Mouse (Mus musculus) CH12F3 (cell line): ENCODE data around the gene Fgf15.

Experiments
- in situ Hi-C: fragments of 300-500 bp; cut with MboI; formaldehyde crosslinking; loops from 2 replicates; pipeline ENCODE4 v1.14.3; 2020; ENCODE audit warnings: low sequenced_read_pairs

The Fgf15 gene

GRCm38 (mm10) chr7:144888564-144889299 lies 7.6 kb upstream of the Fgf15 start:
- in situ Hi-C loops, result no loop called here

GRCm38 (mm10) chr7:144890661-144891060 lies 5.7 kb upstream of the Fgf15 start:
- in situ Hi-C loops, result loop anchor here (10.0 kb wide), 1 partner anchor 86 kb away; no protein-coding TSS in a partner anchor

GRCm38 (mm10) chr7:144891863-144892262 lies 4.5 kb upstream of the Fgf15 start:
- in situ Hi-C loops, result loop anchor here (10.0 kb wide), 1 partner anchor 87 kb away; no protein-coding TSS in a partner anchor

- in situ Hi-C loops, result loop anchor here (10.0 kb wide), 1 partner anchor 88 kb away; no protein-coding TSS in a partner anchor
These were observed 4.0 kb upstream of the Fgf15 start for GRCm38 (mm10) chr7:144892322-144892721.

- in situ Hi-C loops, result loop anchor here (10.0 kb wide), 1 partner anchor 89 kb away; no protein-coding TSS in a partner anchor
These were observed 2.1 kb upstream of the Fgf15 start for GRCm38 (mm10) chr7:144894191-144894590.

- in situ Hi-C loops, result loop anchor here (10.0 kb wide), 1 partner anchor 90 kb away; no protein-coding TSS in a partner anchor
These were observed 1.6 kb upstream of the Fgf15 start for GRCm38 (mm10) chr7:144894706-144895105.

- in situ Hi-C loops, result loop anchor here (10.0 kb wide), 1 partner anchor 91 kb away; no protein-coding TSS in a partner anchor
These were observed 823 bp upstream of the Fgf15 start for GRCm38 (mm10) chr7:144895305-144896111.

GRCm38 (mm10) chr7:144898506-144898905 lies 2.2 kb downstream of the Fgf15 start:
- in situ Hi-C loops, result loop anchor here (10.0 kb wide), 1 partner anchor 94 kb away; no protein-coding TSS in a partner anchor

GRCm38 (mm10) chr7:144905514-144905913 lies 9.2 kb downstream of the Fgf15 start:
- in situ Hi-C loops, result loop anchor here (10.0 kb wide), 1 partner anchor 121 kb away; no protein-coding TSS in a partner anchor

GRCm38 (mm10) chr7:144906708-144907397 lies 10.5 kb downstream of the Fgf15 start:
- in situ Hi-C loops, result loop anchor here (10.0 kb wide), 1 partner anchor 122 kb away; no protein-coding TSS in a partner anchor

GRCm38 (mm10) chr7:144907793-144908192 lies 11.5 kb downstream of the Fgf15 start:
- in situ Hi-C loops, result loop anchor here (10.0 kb wide), 1 partner anchor 123 kb away; no protein-coding TSS in a partner anchor

GRCm38 (mm10) chr7:144908705-144909104 lies 12.4 kb downstream of the Fgf15 start:
- in situ Hi-C loops, result loop anchor here (10.0 kb wide), 1 partner anchor 124 kb away; no protein-coding TSS in a partner anchor

GRCm38 (mm10) chr7:144911121-144911520 lies 14.8 kb downstream of the Fgf15 start:
- in situ Hi-C loops, result no loop called here

- in situ Hi-C loops, result no loop called here
These were observed 16.6 kb downstream of the Fgf15 start for GRCm38 (mm10) chr7:144912897-144913296.

GRCm38 (mm10) chr7:144914296-144914947 lies 18.1 kb downstream of the Fgf15 start:
- in situ Hi-C loops, result no loop called here

GRCm38 (mm10) chr7:144914948-144915750 lies 18.8 kb downstream of the Fgf15 start, which contains the start of gene LTO1:
LTO1 (plus strand) TSS chr7:144915100.
- in situ Hi-C loops, result no loop called here

GRCm38 (mm10) chr7:144918823-144919222 lies 22.5 kb downstream of the Fgf15 start:
- in situ Hi-C loops, result no loop called here

GRCm38 (mm10) chr7:144927591-144927990 lies 31.3 kb downstream of the Fgf15 start:
- in situ Hi-C loops, result no loop called here
